Mouse (Mus musculus): ENCODE results near the gene Ghr. TPM values are rescaled to one million over a fixed set of nuclear protein-coding genes. Genes with fewer than 3 reads are reported as not detected.

Ghr gene
- polyA plus RNA-seq, 1 experiment from 2014 or later = 113 TPM

GRCm38 (mm10) chr15:3312937-3313336, 270.4 kb downstream of the Ghr start:
- Histone ChIP-seq H3K4me3 (replicated peaks) (no peak overlapping the region), H3K36me3 (no peaks in the 10 kb centered on the region), H3K27ac (no peak overlapping the region), H3K9me3 (no peaks in the 10 kb centered on the region), H3K27me3 (replicated peaks) (no peaks in the 10 kb centered on the region), H3K4me1 (no peaks in the 10 kb centered on the region), H3K4me2 (no peak overlapping the region), H3K9ac (no peak overlapping the region)
- no peak for ATAC-seq (ENCODE audit: insufficient read depth, low FRiP score, low read depth)

- Histone ChIP-seq H3K4me3 (replicated peaks) (no peak overlapping the region), H3K9me3 (no peaks in the 10 kb centered on the region), H3K4me1 (no peaks in the 10 kb centered on the region), H3K4me2 (no peak overlapping the region), H3K9ac (no peak overlapping the region), H3K36me3 (no peaks in the 10 kb centered on the region), H3K27me3 (replicated peaks) (no peaks in the 10 kb centered on the region), H3K27ac (no peak overlapping the region)
- ATAC-seq (ENCODE audit: insufficient read depth, low FRiP score, low read depth) = no peak
- WGBS = 74% methylated on average over 3 of the region's 3 CpGs
Observed at GRCm38 (mm10) chr15:3309856-3310255, 273.4 kb downstream of the Ghr start.

- Histone ChIP-seq H3K4me3 (replicated peaks) (no peak within 1 kb of the TSS), H3K4me1 (no peaks in the 10 kb centered on the region), H3K4me2 (no peak within 1 kb of the TSS), H3K36me3 (no peaks in the 10 kb centered on the region), H3K9me3 (no peaks in the 10 kb centered on the region), H3K9ac (no peak within 1 kb of the TSS), H3K27ac (no peak within 1 kb of the TSS), H3K27me3 (replicated peaks) (no peaks in the 10 kb centered on the region)
- 88% methylated on average over 12 of the region's 12 CpGs for WGBS
- ATAC-seq (ENCODE audit: insufficient read depth, low FRiP score, low read depth) = no peak
Observed at GRCm38 (mm10) chr15:3303426-3303825, 279.9 kb downstream of the Ghr start, which contains the start of gene Ccdc152. Gene Ccdc152 (minus strand): TSS chr15:3303526.

GRCm38 (mm10) chr15:3300361-3301100, 282.8 kb downstream of the Ghr start:
- H3K27ac ChIP-seq = no peak overlapping the region
- no peaks in the 10 kb centered on the region for H3K27me3 ChIP-seq (replicated peaks)
- 73% methylated on average over 4 of the region's 4 CpGs for WGBS
- H3K9me3 ChIP-seq = no peaks in the 10 kb centered on the region
- no peak overlapping the region for H3K4me2 ChIP-seq
- H3K4me1 ChIP-seq = no peaks in the 10 kb centered on the region
- H3K9ac ChIP-seq = no peak overlapping the region
- H3K36me3 ChIP-seq = no peaks in the 10 kb centered on the region
- H3K4me3 ChIP-seq (replicated peaks) = no peak overlapping the region
- ATAC-seq (ENCODE audit: insufficient read depth, low FRiP score, low read depth) = no peak

GRCm38 (mm10) chr15:3297615-3298014, 285.7 kb downstream of the Ghr start:
- Histone ChIP-seq H3K9me3 (no peaks in the 10 kb centered on the region), H3K4me3 (replicated peaks) (no peak overlapping the region), H3K27me3 (replicated peaks) (no peaks in the 10 kb centered on the region), H3K27ac (no peak overlapping the region), H3K4me2 (no peak overlapping the region), H3K4me1 (no peaks in the 10 kb centered on the region), H3K36me3 (no peaks in the 10 kb centered on the region), H3K9ac (no peak overlapping the region)
- WGBS = 79% methylated on average over 8 of the region's 8 CpGs
- no peak for ATAC-seq (ENCODE audit: insufficient read depth, low FRiP score, low read depth)

- Histone ChIP-seq H3K4me1 (no peaks in the 10 kb centered on the region), H3K4me3 (replicated peaks) (no peak overlapping the region), H3K27me3 (replicated peaks) (no peaks in the 10 kb centered on the region), H3K9me3 (no peaks in the 10 kb centered on the region), H3K9ac (no peak overlapping the region), H3K4me2 (no peak overlapping the region), H3K36me3 (no peaks in the 10 kb centered on the region), H3K27ac (no peak overlapping the region)
- no peak for ATAC-seq (ENCODE audit: insufficient read depth, low FRiP score, low read depth)
- 85% methylated on average over 1 of the region's 1 CpGs for WGBS
Observed at GRCm38 (mm10) chr15:3295986-3296385, 287.3 kb downstream of the Ghr start.

- H3K9me3 ChIP-seq = no peaks in the 10 kb centered on the region
- WGBS = 47% methylated on average over 1 of the region's 1 CpGs
- ATAC-seq (ENCODE audit: insufficient read depth, low FRiP score, low read depth) = no peak
Observed at GRCm38 (mm10) chr15:3293477-3293876, 289.8 kb downstream of the Ghr start.

GRCm38 (mm10) chr15:3290435-3290834, 292.9 kb downstream of the Ghr start:
- Histone ChIP-seq H3K4me3 (replicated peaks) (no peak overlapping the region), H3K36me3 (no peaks in the 10 kb centered on the region), H3K9me3 (no peaks in the 10 kb centered on the region), H3K4me1 (no peaks in the 10 kb centered on the region), H3K9ac (no peak overlapping the region), H3K27me3 (replicated peaks) (no peaks in the 10 kb centered on the region), H3K27ac (no peak overlapping the region), H3K4me2 (no peak overlapping the region)
- WGBS = 81% methylated on average over 3 of the region's 3 CpGs
- ATAC-seq (ENCODE audit: insufficient read depth, low FRiP score, low read depth) = no peak

More at GRCm38 (mm10) chr15:3293477-3293876, 289.8 kb downstream of the Ghr start:
- no peaks in the 10 kb centered on the region for H3K36me3 ChIP-seq
- H3K9ac ChIP-seq = no peak overlapping the region
- H3K4me2 ChIP-seq = no peak overlapping the region
- H3K27ac ChIP-seq = no peak overlapping the region
- H3K27me3 ChIP-seq (replicated peaks) = no peaks in the 10 kb centered on the region
- H3K4me1 ChIP-seq = no peaks in the 10 kb centered on the region
- no peak overlapping the region for H3K4me3 ChIP-seq (replicated peaks)

- Histone ChIP-seq H3K4me3 (replicated peaks) (no peak overlapping the region), H3K4me2 (no peak overlapping the region), H3K9ac (no peak overlapping the region), H3K9me3 (no peaks in the 10 kb centered on the region), H3K4me1 (no peaks in the 10 kb centered on the region), H3K27me3 (replicated peaks) (no peaks in the 10 kb centered on the region), H3K36me3 (no peaks in the 10 kb centered on the region), H3K27ac (no peak overlapping the region)
- no peak for ATAC-seq (ENCODE audit: insufficient read depth, low FRiP score, low read depth)
Observed at GRCm38 (mm10) chr15:3286032-3286431, 297.3 kb downstream of the Ghr start.

GRCm38 (mm10) chr15:3281737-3282136, 301.6 kb downstream of the Ghr start:
- H3K36me3 ChIP-seq = 0 out of 2 replicates have a peak, but pooled peaks cover 2% of the 10 kb centered on the region
- H3K27ac ChIP-seq = no peak overlapping the region
- no peak overlapping the region for H3K4me3 ChIP-seq (replicated peaks)
- no peak for ATAC-seq (ENCODE audit: insufficient read depth, low FRiP score, low read depth)
- no peaks in the 10 kb centered on the region for H3K9me3 ChIP-seq
- 81% methylated on average over 1 of the region's 1 CpGs for WGBS
- no peaks in the 10 kb centered on the region for H3K4me1 ChIP-seq
- H3K4me2 ChIP-seq = no peak overlapping the region
- no peak overlapping the region for H3K9ac ChIP-seq
- no peaks in the 10 kb centered on the region for H3K27me3 ChIP-seq (replicated peaks)

GRCm38 (mm10) chr15:3281216-3281615, 302.1 kb downstream of the Ghr start:
- ATAC-seq (ENCODE audit: insufficient read depth, low FRiP score, low read depth) = no peak
- no peaks in the 10 kb centered on the region for H3K9me3 ChIP-seq
- no peak overlapping the region for H3K9ac ChIP-seq
- no peak overlapping the region for H3K27ac ChIP-seq
- H3K27me3 ChIP-seq (replicated peaks) = no peaks in the 10 kb centered on the region
- no peak overlapping the region for H3K4me2 ChIP-seq
- 0 out of 2 replicates have a peak, but pooled peaks cover 2% of the 10 kb centered on the region for H3K36me3 ChIP-seq
- no peaks in the 10 kb centered on the region for H3K4me1 ChIP-seq
- no peak overlapping the region for H3K4me3 ChIP-seq (replicated peaks)

- Histone ChIP-seq H3K9me3 (no peaks in the 10 kb centered on the region), H3K9ac (no peak overlapping the region), H3K27ac (no peak overlapping the region), H3K36me3 (0 out of 2 replicates have a peak, but pooled peaks cover 2% of the 10 kb centered on the region), H3K4me3 (replicated peaks) (no peak overlapping the region), H3K27me3 (replicated peaks) (no peaks in the 10 kb centered on the region), H3K4me2 (no peak overlapping the region), H3K4me1 (no peaks in the 10 kb centered on the region)
- WGBS = 81% methylated on average over 7 of the region's 7 CpGs
- ATAC-seq (ENCODE audit: insufficient read depth, low FRiP score, low read depth) = no peak
Observed at GRCm38 (mm10) chr15:3279242-3279641, 304.1 kb downstream of the Ghr start.

GRCm38 (mm10) chr15:3277391-3277790, 305.9 kb downstream of the Ghr start:
- Histone ChIP-seq H3K27me3 (replicated peaks) (no peaks in the 10 kb centered on the region), H3K4me2 (no peak overlapping the region), H3K27ac (no peak overlapping the region), H3K4me3 (replicated peaks) (no peak overlapping the region), H3K9me3 (no peaks in the 10 kb centered on the region), H3K9ac (no peak overlapping the region), H3K4me1 (peaks cover 3% of the 10 kb centered on the region; the same call in 1 of the 2 replicates), H3K36me3 (0 out of 2 replicates have a peak, but pooled peaks cover 2% of the 10 kb centered on the region)
- no peak for ATAC-seq (ENCODE audit: insufficient read depth, low FRiP score, low read depth)
- 91% methylated on average over 2 of the region's 2 CpGs for WGBS
